Mouse (Mus musculus): ENCODE data around the gene Abca5. TPM values are rescaled to one million over a fixed set of nuclear protein-coding genes. Genes with fewer than 3 reads are reported as not detected.

Abca5 gene
- polyA plus RNA-seq, 1 experiment from 2014 or later: 2.3 TPM

DNA sequence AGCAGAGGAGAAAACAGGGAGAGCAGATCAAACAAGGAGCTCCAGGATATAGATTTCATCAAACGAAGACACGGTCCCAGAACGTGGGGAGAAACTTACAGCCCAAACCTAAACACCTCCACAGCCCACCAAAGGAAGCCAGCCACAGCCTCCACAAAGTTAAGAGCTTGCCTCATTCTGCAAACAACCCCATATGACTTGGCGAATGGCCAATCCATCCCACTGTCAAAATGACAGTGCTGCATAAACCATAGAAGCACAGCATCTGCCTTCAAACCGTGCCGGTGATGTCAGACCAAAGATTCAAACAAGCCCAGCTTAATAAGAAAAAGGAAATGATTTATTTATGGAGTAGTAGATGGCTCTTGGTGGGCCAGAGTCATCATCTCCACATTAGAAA is 7.4 kb downstream of the Abca5 start:
- H3K27ac ChIP-seq (ENCODE audit: low read depth): no peak overlapping the region
- H3K9ac ChIP-seq (replicated peaks): no peak overlapping the region
- no peaks in the 10 kb centered on the region for H3K27me3 ChIP-seq (ENCODE audit: insufficient read depth, low read length)
- no peak for ATAC-seq
- no peak overlapping the region for H3K4me3 ChIP-seq (ENCODE audit: low read depth, low read length)
- H3K4me1 ChIP-seq (ENCODE audit: insufficient read depth): no peaks in the 10 kb centered on the region
- no peaks in the 10 kb centered on the region for H3K9me3 ChIP-seq (ENCODE audit: low read length)
- DNase-seq: peak; percentile 20
- H3K36me3 ChIP-seq (replicated peaks; ENCODE audit: insufficient read depth, low read length): no peaks in the 10 kb centered on the region
- 73% methylated on average over 6 of the region's 6 CpGs for WGBS (ENCODE audit: insufficient replicate concordance)
- no peak overlapping the region for H3K4me2 ChIP-seq (ENCODE audit: low read depth, low read length)
- TF ChIP-seq EP300 (IDR thresholded peaks at IDR 0.05; ENCODE audit: low read depth) (no peak), CTCF (IDR thresholded peaks at IDR 0.05; ENCODE audit: low read depth) (no peak)

DNA sequence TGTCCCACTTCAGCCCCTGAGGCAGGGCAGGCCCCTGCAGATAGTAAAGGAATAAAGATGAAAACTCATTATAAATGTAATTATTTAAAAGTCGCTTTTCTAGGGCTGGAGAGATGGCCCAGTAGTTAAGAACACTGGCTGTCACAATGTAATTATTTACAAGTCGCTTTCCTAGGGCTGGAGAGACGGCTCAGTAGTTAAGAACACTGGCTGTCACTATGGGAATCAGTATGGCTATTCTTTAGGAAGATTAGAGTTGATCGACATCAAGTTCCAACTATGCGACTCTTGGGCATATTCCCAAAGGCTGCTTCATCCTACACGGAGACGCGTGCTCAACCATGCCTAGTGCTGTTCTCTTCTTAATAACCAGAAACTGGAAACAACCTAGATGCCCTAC is 15.2 kb downstream of the Abca5 start:
- Histone ChIP-seq H3K4me3 (ENCODE audit: low read depth, low read length) (no peak overlapping the region), H3K27me3 (ENCODE audit: insufficient read depth, low read length) (no peaks in the 10 kb centered on the region), H3K9ac (replicated peaks) (no peak overlapping the region), H3K4me2 (ENCODE audit: low read depth, low read length) (no peak overlapping the region), H3K36me3 (replicated peaks; ENCODE audit: insufficient read depth, low read length) (no peaks in the 10 kb centered on the region), H3K4me1 (ENCODE audit: insufficient read depth) (no peaks in the 10 kb centered on the region), H3K9me3 (ENCODE audit: low read length) (no peaks in the 10 kb centered on the region), H3K27ac (ENCODE audit: low read depth) (no peak overlapping the region)
- no peak for DNase-seq
- WGBS (ENCODE audit: insufficient replicate concordance): 84% methylated on average over 8 of the region's 8 CpGs
- TF ChIP-seq EP300 (IDR thresholded peaks at IDR 0.05; ENCODE audit: low read depth) (no peak), CTCF (IDR thresholded peaks at IDR 0.05; ENCODE audit: low read depth) (no peak)
- no peak for ATAC-seq

DNA sequence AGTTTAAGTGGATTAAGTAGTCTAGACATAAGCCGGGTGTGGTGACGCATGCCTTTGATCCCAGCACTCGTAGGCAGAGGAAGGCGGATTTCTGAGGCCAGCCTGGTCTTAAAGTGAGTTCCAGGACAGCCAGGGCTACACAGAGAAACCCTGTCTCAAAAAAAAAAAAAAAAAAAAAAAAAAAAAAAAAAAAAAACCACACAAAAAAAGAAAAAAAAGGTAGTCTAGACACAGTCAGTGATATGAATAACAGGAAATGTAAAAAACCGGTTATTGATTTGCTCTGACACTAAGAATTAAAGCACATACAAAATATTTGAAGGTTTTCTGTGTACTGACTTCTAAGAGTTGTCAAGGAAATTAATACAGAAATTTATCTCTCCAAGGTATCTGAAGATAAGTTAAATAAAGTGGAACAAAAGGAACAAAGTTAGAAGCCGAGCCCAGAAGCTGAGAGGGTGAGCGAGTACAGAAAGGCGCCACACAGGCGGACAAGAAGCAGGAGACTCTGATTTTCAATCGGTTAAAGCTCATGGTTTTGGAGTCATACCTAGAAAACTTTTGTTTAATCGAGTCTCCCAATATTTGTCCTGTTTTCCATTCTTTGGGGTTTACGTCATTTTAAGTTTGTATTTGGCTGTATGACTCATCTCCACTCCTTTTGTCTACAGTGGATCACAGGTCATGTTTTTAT is 30.9 kb downstream of the Abca5 start:
- H3K9ac ChIP-seq (replicated peaks): no peak overlapping the region
- ATAC-seq (no peak), DNase-seq (no peak)
- TF ChIP-seq EP300 (IDR thresholded peaks at IDR 0.05; ENCODE audit: low read depth): no peak
- TF ChIP-seq CTCF (IDR thresholded peaks at IDR 0.05; ENCODE audit: low read depth): no peak
- no peaks in the 10 kb centered on the region for H3K36me3 ChIP-seq (replicated peaks; ENCODE audit: insufficient read depth, low read length)
- WGBS (ENCODE audit: insufficient replicate concordance): 77% methylated on average over 12 of the region's 12 CpGs
- no peaks in the 10 kb centered on the region for H3K9me3 ChIP-seq (ENCODE audit: low read length)
- H3K27ac ChIP-seq (ENCODE audit: low read depth): no peak overlapping the region
- H3K27me3 ChIP-seq (ENCODE audit: insufficient read depth, low read length): no peaks in the 10 kb centered on the region
- no peak overlapping the region for H3K4me3 ChIP-seq (ENCODE audit: low read depth, low read length)
- H3K4me1 ChIP-seq (ENCODE audit: insufficient read depth): no peaks in the 10 kb centered on the region
- no peak overlapping the region for H3K4me2 ChIP-seq (ENCODE audit: low read depth, low read length)

DNA sequence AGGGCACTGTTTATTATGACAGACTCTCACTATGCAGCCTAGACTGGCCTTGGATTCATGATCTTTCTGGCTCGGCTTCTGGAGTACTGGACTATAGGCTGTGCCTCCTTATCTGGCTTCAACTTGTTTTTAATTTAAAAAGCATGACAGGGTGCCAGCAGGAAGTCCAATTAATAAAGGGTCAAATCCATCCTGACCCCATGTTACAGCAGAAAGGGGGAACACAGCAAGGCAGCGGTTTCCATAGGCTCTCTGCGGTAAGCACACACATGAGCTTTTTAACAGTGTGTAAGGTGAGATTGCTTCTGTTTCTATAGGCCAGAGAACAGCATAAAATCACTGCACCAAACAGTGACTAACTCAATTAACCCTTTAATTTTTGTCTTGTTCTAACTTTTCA is 34.1 kb downstream of the Abca5 start:
- ATAC-seq (no peak), DNase-seq (no peak)
- Histone ChIP-seq H3K9me3 (ENCODE audit: low read length) (no peaks in the 10 kb centered on the region), H3K27ac (ENCODE audit: low read depth) (no peak overlapping the region), H3K4me1 (ENCODE audit: insufficient read depth) (no peaks in the 10 kb centered on the region), H3K4me2 (ENCODE audit: low read depth, low read length) (no peak overlapping the region), H3K9ac (replicated peaks) (no peak overlapping the region), H3K27me3 (ENCODE audit: insufficient read depth, low read length) (no peaks in the 10 kb centered on the region), H3K4me3 (ENCODE audit: low read depth, low read length) (no peak overlapping the region), H3K36me3 (replicated peaks; ENCODE audit: insufficient read depth, low read length) (no peaks in the 10 kb centered on the region)
- TF ChIP-seq CTCF (IDR thresholded peaks at IDR 0.05; ENCODE audit: low read depth) (no peak), EP300 (IDR thresholded peaks at IDR 0.05; ENCODE audit: low read depth) (no peak)
- 78% methylated on average over 3 of the region's 3 CpGs for WGBS (ENCODE audit: insufficient replicate concordance)

DNA sequence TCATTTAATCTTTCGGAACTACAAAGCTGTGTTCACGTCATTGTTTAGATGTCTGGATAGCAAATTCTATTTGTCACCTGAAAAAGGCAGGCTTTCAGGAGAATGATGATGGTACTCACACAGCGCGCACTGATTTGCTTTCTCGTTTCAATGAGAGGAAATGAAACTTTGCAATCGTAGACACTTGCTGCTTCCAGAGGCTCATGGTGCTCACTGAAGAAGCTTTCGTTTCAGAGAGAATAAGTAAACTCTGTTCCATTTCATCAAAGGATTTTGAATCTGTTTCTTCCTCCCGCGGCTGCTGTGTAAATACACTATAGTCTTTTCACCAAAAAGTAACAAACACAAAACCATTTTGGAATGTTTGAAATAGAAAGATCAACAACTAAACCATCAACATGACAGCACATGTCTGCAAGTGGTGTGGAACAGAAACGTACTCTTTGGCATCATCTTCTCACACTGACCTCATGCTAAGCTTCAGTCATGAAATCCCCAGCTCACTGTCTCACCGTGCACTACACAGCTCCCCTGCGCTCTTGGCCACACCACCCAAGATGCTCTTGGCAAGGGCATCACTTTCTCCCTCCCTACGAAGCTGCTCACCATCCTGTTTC is 39.5 kb downstream of the Abca5 start:
- TF ChIP-seq EP300 (IDR thresholded peaks at IDR 0.05; ENCODE audit: low read depth) (no peak), CTCF (IDR thresholded peaks at IDR 0.05; ENCODE audit: low read depth) (no peak)
- no peak for ATAC-seq

DNA sequence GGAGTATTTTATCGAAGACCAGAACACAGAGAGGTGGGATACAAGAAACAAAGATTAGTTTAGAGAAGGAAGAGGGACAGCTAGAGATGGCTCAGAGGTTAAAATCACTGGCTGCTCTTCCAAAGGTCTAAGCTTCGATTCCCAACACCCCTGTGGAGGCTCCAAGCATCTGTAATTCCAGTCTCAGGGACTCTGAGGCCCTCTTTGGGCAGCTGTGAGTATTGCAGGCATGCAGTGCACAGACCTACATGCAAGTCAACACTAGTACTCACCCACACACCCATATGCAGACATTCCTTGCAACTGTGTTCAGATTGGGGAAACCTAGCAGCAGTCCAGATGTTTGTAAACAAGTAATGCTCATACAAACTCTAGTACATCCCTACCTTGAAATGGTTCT is 46.9 kb downstream of the Abca5 start:
- Histone ChIP-seq H3K9me3 (ENCODE audit: low read length) (no peaks in the 10 kb centered on the region), H3K4me1 (ENCODE audit: insufficient read depth) (no peaks in the 10 kb centered on the region), H3K9ac (replicated peaks) (no peak overlapping the region), H3K4me2 (ENCODE audit: low read depth, low read length) (no peak overlapping the region), H3K4me3 (ENCODE audit: low read depth, low read length) (no peak overlapping the region), H3K27ac (ENCODE audit: low read depth) (no peak overlapping the region), H3K27me3 (ENCODE audit: insufficient read depth, low read length) (no peaks in the 10 kb centered on the region), H3K36me3 (replicated peaks; ENCODE audit: insufficient read depth, low read length) (0 out of 2 replicates have a peak, but pooled peaks cover 3% of the 10 kb centered on the region)
- TF ChIP-seq EP300 (IDR thresholded peaks at IDR 0.05; ENCODE audit: low read depth): no peak
- TF ChIP-seq CTCF (IDR thresholded peaks at IDR 0.05; ENCODE audit: low read depth): peak; percentile 20; the same call in 1 of the 2 replicates
- WGBS (ENCODE audit: insufficient replicate concordance): 69% methylated on average over 2 of the region's 2 CpGs
- ATAC-seq: no peak
- no peak for DNase-seq

More for the DNA sequence above, 39.5 kb downstream of the Abca5 start:
- Histone ChIP-seq H3K36me3 (replicated peaks; ENCODE audit: insufficient read depth, low read length) (no peaks in the 10 kb centered on the region), H3K9ac (replicated peaks) (no peak overlapping the region), H3K4me2 (ENCODE audit: low read depth, low read length) (no peak overlapping the region), H3K4me3 (ENCODE audit: low read depth, low read length) (no peak overlapping the region), H3K4me1 (ENCODE audit: insufficient read depth) (no peaks in the 10 kb centered on the region), H3K9me3 (ENCODE audit: low read length) (no peaks in the 10 kb centered on the region), H3K27me3 (ENCODE audit: insufficient read depth, low read length) (no peaks in the 10 kb centered on the region), H3K27ac (ENCODE audit: low read depth) (no peak overlapping the region)
- WGBS (ENCODE audit: insufficient replicate concordance): 72% methylated on average over 13 of the region's 13 CpGs
- no peak for DNase-seq
